Mouse (Mus musculus): ENCODE results near the gene Suclg2.

Suclg2 gene

DNA sequence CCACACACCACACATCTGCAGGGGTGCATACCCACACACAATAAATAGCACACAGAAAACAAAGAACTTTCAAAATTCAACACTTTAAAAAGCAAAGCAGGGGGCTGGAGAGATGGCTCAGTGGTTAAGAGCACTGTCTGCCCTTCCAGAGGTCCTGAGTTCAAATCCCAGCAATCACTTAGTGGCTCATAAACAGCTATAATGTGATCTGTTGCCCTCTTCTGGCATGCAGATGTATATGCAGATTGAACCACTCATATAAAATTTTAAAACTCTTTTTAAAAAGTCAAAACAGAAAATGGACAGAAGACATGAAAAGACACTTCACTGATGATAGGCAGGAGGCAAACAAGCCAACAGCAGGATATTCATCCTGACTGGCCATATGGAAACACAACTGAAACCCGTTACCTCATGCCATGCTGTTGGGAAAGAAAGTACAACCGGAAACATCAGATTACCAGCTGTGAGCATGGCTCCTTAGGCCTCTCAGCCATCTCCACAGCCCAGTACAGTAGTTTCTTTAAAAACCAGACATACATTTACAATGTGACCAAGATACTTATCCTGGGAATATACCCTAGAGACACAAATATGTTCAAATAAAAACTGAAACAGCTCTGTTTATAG is 17.5 kb downstream of the Suclg2 start:
- intact Hi-C loops (cut with DNase I): no loop called here

DNA sequence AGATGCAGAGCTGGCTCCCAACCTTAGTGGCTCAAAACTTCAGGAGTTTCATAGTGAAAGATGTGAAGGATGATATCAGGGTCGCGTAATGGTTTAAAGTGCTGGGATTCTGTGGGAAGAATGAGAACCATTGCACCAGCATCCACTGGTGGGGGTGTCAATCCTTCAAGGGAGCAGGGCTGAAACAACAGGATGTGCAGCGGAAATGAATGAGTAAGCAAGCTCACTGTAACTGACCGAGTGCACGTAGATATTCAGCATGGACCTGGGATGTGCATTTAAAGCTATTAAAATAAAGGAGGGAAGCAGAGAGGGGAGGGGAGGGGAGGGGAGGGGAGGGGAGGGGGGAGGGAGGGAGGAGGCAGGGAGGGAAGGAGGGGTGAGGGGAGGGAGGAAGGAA is 18.4 kb downstream of the Suclg2 start:
- intact Hi-C loops (cut with DNase I): no loop called here

DNA sequence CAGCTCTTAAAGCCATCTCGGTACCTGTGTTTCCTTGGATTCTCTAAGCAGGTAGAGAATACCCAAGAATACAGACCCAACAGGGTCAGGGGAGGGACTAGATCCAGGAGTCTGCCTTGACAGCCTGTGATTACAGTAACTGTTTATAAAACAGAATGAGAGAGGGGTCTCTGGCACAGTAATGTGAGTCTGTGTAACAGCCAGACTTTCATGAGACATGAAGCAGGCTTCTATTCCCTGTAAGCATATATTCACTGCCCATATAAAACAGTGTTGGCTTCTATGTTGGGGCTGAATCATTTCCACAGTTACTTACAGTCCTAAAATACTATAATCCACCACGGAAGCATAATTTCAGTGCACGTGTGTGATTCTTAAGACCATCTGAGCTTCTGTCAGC is 19.3 kb downstream of the Suclg2 start:
- intact Hi-C loops (cut with DNase I): no loop called here

DNA sequence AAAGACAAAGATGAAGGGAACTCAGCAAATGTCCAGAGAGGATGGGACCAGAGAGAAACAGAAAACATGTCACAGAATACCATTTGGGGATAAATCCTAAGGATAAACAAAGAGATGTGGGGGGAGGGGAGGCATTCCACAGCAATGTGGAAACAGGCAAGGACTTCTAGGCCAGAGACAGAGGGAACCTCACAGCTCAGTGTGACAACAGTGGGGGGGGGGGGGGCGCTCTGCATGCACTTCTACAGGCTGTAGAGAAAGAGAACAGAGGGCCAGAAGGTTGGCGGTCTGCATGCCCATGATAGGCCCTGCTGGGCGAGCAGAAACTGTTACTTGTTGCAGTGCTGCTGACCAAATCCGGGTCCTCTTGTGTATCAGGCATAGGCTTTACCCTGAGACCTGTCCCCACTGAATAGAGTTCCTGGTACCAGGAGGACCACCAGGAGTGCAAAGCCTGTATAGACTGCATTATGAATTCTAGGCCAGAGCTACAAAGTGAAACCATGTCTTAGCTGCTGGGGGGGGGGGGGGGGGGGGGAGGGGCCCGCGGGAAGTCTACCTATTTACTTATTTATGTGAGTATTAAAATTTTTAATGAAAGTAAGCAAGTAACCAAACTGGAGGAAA is 20.0 kb downstream of the Suclg2 start:
- intact Hi-C loops (cut with DNase I): no loop called here

DNA sequence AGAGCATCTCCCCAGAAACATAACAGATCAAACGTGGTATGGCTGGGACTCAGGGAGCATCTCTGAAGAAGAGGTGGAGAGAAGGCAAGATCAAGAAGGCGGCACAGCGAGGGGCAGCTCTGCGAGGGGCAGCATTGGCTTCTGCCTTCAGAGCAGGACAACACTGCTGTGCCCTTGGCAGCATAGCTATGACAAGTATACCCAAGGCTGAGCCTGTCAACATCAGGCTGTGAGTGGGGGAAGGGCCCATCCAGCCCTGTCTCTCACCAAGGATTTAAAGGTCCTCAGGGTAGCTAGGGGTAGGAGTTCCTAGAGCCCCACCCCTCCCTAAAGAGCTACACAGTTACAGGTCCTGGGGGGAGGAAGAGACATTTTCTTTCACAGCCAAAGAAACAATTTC is 23.7 kb downstream of the Suclg2 start:
- intact Hi-C loops (cut with DNase I): no loop called here

DNA sequence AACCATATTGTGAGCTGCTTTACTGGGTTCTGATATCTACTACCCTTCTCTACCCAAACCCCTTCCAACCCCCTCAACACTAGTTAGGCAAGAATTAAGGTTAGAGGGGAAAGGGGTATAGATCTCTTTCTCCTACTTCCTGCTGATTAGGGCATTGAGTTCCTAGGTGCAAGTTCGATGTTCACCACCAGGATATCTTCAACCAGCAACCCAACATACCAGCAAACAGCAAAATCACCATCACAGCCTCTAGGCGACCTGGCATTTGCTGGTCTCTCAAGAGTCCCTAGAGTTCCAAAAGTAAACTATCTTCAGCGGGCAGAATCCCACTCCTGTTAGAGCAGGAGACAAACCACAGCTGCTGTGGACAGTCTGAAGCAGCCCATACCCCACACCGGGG is 33.4 kb downstream of the Suclg2 start:
- intact Hi-C loops (cut with DNase I): no loop called here

DNA sequence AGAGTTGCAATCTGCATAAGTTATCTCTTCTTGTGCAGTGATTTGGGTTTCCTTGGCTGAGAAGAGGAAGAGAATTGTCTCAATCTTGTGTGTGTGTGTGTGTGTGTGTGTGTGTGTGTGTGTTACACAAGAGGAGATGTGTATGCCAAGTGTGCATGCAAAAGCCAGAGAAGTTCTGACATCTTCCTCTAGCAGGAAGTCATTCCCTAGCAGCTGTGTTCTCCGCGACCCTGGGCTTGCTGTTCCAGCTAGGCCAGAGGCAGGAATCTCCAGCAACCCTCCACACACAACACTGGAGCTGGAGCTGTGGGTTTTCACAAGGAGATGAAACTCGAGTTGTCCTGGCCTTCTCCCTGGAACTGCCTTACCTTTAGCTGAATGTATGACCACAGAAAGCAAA is 38.9 kb downstream of the Suclg2 start:
- intact Hi-C loops (cut with DNase I): no loop called here

DNA sequence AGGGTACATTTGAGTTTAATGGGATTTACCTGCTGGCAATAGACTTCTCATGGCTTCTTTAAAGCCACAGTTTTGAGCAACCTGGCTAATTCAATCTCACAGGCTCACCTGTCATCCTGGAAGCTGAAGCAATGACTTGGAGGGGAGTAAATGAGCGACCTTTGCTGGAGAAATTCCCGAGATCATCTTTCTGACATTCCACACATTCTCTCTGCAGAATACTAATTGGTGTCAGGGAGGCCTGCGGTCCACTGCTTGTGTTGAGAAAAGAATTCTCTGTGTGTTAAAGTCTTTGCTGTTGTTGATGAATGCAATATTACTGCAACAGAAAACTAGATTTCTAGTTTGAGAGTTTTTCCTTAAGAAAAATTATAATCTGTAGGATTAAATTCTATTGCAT is 39.3 kb downstream of the Suclg2 start:
- intact Hi-C loops (cut with DNase I): no loop called here

DNA sequence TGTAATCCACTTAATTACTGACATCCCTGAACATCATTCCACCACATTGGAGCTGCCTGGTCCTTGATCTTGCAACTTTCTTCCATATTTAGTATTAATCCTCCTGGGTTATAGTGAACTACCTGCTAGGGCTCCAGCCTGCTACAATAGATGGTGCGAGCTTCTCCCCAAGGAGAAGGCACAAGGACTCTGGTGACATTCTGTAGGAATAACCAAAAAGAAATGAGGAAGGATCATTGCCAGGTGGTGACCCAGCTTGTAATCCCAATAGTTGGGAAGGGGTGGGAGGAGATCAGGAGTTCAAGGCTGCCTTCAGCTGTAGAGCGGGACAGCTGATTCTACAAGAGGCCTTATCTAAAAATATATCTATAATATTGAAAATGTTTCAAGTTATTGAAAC is 41.6 kb downstream of the Suclg2 start:
- intact Hi-C loops (cut with DNase I): no loop called here

DNA sequence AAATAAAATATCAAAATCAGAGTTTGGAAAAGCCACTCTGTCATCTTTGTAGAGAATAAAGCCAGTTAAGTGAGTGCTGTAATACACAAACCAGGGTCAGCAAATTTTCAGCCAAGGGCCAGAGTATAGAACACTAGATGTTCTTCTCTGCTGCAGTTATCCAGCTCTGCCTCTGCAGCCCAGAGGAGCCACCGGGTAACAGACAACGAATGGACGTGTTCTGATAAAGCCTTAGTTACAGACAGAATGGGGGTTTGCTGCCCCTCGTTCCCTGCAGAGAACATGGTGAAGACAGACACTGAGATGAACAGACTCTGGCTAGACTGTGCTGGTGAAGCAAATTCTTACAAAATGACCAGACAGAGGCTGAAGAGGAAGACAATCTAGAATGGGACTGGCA is 42.2 kb downstream of the Suclg2 start:
- intact Hi-C loops (cut with DNase I): no loop called here

DNA sequence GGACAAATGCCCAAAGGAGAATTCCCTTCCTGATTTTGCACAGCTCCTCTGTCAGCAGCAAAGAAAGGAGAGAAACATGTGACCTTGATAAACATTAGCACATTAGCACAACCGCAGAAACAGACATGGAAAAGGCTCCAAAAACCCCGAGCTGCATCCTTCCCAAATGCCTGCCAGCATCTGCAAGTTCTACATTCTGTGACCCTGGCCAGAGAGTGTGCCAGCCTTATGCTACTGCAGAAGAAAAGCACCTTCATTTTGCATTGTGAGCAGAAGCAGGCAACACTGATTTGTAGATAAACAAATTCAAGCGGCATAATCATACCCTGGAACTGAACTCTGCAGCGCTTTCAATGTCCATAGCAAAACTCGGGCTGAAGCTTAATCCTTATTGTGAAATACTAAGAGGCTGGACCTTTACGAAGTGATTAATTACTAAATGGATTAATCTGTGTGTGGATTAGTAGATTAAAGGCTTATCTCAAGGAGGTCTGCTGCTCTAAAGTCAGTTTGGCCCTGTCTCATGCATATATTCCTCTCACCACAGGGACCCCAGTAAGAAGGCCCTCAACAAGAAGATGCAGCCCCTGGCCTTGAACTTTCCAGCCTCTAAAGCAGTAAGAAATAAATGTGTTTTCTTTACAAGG is 43.4 kb downstream of the Suclg2 start:
- intact Hi-C loops (cut with DNase I): no loop called here

DNA sequence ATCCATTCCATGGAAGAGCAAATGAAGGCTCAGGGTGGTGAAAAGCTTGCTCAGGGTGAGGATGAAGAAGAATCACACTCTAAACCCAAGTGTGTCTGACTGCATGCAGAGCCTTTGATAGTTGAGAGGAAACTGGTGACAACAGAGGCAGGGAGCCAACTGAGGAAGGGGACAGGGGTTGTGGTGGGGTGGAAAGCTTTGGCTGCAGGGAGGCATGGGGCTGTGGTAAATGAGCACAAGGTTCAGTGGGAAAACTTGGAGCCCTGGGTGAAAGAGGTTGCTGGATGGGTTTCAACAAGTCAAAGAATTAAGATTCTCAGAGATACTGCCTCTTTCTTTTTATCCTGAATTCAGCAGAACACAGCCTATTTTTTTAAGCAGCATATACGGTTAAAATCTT is 43.9 kb downstream of the Suclg2 start:
- intact Hi-C loops (cut with DNase I): no loop called here

DNA sequence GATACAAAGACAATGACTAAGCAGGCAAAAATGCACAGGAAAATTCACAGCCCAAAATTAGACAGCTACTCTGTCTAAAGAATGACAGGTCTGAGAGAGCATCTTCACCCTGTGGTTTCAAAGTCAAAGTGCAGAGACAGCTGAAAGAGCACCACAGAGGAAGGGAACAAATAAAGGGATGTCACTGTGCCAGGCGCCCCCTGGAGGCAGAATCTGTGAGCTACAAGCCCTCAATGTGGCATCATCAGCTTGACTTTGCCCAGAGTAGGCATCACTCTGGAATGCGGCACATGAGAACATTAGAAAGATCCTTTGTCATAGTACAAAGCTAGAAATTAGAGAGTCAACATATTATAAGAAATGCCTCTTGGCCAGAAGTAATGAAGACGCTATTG is 49.3 kb downstream of the Suclg2 start:
- intact Hi-C loops (cut with DNase I): no loop called here

DNA sequence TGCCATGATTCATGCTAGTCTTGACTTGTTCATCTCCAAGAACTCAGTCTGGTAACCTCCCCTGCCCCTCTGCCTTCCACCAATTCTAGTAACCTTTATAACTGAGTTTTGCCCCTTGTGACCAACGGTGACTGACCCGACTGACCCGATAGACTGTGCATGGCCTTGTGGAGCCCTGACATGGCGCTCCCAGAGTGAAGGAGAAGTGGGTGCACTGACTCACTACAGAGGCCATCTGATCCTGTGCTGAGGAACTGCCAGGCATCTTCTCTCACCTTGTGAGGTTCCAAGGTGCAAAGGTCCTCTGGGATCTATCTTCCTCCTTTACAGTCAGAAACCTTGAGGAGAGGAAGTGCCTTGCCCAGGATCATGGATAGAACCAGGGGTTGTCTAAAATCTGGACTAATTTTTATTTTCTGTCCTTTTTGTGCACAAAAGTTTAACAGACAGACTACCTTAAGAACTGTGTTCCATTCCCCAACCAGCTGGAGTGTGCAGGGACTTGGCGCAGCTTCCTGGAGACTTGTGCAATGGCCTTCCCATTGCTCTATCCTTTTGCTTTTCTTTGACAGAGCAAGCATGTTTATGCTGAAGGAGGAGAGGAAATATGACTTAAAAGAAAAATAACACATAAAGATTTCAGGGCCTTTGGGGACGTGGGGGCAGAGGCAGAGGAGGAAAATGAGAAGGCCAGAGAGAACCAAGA is 49.8 kb downstream of the Suclg2 start:
- intact Hi-C loops (cut with DNase I): no loop called here

DNA sequence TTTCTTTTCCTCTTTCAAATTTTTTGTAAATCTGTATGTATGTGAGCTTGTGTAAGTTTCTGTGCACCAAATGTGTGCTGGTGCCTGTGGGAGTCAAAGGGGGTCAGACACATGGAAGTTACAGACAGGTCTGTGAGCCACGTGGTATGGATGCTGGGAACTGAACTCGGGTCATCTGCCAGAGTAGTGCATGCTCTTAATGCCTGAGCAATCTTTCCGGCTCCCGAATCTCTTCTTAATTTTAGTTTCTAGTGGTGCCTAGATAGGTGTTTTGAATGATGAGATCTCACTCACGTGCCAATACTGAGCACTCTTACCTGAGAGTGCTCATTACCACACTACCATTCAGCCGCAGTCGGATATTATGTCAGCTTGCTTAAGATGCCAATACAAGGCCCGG is 60.9 kb downstream of the Suclg2 start:
- intact Hi-C loops (cut with DNase I): no loop called here

DNA sequence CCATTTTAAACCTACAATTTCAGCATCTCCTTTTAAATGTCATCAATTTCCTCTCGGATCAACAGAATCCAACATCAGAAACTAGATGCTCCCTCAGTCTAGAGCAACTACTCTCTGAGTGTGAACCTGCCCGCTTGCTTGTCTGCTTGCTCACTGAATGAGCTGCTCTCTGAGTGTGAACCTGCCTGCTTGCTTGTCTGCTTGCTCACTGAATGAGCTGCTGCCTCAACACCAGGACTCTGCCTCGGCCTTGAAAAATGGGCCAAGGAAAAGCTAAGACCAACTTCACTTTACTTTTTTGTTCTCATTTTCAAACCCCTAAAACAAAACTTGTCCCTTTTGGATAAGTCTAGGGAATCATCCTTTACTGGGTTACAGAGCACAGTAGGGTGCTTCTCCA is 64.9 kb downstream of the Suclg2 start:
- intact Hi-C loops (cut with DNase I): no loop called here

DNA sequence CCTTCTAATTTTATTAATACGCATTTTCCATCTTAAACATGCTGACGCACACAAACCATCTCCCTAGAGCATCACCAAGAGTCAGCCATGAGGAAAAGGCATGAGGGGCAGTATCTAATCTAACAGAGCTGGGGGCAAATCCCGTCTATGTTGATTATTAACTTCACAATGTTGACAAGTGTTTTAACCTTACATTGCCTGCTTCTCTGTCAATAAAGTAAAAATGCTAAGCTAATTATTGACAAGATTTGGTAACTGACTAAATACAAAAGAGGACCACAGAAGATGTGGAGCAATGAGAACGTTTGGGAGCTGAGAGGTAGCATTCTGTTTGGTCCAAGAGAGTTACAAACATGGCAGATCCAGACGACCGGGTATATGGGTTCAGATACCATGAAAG is 65.8 kb downstream of the Suclg2 start:
- intact Hi-C loops (cut with DNase I): no loop called here

DNA sequence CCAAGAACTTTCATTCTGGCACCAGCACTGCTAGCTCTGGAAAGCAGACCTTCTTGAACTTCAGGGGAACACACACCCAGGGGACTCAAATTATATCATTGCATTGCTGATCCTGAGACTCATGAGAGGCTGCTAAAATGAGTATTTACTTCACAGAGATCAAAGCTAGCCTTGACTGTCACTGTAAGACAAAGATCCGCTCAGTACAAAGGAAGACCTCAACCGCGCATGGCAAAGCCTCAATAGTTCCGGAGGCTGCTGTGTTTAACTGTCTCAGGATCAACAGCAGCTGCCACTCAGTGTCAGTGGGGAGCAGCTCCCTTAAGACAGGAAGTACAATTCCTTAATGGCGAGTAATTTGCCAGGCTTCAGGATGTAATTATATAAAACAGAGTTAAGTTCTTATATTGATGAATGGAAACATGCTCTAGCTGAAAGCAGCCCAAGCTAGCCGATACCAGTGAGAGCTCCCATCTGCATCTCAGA is 67.2 kb downstream of the Suclg2 start:
- intact Hi-C loops (cut with DNase I): no loop called here

DNA sequence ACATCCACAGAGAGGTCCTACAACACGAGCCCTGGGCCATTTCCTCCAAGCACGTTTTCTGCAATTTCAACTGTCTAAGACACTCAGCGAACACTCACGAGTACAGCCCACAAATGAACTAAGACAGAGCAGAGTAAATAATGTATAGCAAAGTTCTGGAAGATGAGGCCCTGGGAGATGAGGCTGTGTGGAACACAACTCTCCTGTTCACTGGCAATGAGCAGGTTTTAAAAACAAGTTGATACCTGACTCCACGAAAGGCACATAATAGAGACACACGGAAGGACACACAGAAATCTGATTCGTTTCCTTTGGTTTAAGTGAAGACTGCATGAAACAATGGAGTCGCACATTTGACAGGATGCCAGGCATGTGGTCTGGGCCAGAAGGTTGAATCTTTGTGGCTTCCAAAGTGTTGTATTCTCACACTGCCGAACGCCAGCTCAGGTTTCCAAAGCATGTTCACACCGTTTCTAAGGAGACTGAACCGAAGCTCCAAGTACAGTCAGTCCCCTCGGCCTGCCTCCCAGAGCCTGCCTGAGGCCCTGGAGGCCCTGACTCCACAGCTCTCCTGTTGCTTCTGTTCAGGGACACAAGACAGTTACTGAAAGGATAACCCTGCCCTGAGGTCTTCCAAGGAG is 68.4 kb downstream of the Suclg2 start:
- intact Hi-C loops (cut with DNase I): no loop called here

DNA sequence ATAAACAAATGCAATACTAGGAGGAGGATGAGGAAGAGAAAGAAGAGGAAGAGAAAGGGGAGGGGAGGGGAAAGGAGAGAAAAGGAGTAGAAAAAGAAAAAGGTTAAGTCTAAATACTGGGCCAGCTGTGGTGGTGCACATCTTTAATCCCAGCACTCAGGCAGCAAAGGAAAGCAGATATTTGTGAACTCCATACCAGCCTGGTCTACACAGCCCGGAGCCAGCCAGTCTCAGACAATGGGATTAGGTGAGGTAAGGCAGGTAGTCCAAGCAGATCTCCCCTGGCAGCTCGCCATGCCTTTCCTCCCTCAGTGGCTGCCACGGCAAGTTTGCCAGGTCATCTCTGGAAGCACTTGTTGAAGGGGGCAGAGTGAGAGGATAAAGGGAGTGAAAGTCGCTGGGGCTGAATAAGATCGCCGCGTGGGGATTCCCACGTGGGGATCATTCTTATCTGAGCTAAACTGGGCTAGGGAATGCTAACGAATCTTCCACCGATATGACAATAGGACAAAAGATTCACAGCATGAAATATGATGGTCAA is 69.4 kb downstream of the Suclg2 start:
- intact Hi-C loops (cut with DNase I): no loop called here

DNA sequence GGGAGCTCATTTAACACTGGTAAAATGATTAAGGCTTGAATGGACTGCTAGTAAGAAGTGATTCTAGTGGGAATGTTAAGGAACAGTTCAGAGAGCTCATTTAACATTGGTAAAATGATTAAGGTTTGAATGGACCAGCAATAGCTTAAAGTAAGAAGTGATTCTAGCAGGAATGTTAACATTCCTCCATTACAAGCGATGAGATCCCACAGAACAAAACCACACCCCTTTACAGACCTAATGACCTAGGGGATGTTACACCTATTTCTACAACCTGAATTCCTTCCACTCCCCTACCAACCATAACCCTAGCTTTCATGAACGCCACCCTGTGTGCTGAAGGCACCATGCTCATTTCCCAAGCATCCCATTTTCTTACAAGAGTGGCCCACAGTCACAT is 81.2 kb downstream of the Suclg2 start:
- intact Hi-C loops (cut with DNase I): no loop called here

DNA sequence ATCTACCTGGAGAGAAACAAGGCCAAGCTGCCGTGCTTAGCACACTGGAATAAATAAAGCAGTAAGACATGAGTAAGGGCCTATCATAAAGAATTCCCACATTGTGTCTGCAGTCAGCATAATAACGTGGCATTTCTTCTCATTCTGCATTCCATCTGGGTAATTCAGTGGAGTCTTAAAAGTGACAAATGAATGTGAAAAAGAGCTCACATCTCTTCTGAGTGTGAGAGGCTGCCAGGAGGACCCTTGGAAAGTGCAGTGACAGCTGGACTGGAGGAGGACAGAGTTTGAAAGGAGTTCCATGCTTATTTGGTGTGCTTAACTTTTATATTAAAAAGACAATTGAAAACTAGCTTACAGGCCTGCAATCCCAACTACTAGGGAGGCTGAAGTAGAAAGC is 83.2 kb downstream of the Suclg2 start:
- intact Hi-C loops (cut with DNase I): no loop called here
